Mouse (Mus musculus) right cerebral cortex, postnatal 25 days (tissue): ENCODE measurements around the gene Gm13305.
"Not testable (repeated sequence)": the region's sequence is repeated elsewhere in the genome, so short reads cannot be mapped to it uniquely, and the experiment has no call there.

Source experiments
- DNase-seq: peaks from one replicate; pipeline ENCODE4 v3.0.0; 2022

Gene Gm13305

DNA sequence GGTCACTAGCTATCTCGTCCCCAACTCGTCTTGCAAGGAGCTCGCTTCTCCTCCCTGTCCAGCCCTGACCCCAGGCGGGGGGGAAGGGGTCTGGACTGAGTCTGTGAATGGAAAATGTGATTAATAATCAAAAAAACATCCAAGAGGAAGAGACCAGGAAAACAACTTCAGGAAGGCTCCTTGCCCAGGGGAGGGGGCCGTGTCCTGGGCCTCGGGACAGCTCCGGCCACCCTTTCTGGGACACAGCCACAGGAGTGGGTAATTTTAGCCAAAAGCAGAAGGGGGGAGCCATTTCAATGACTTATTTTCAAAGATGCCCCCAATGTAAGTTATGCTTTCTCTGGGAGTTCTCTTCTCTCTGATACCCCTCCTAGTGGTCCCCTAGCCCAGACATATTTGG, at the start of gene Gm13305:
Gm13305 (minus strand) TSS at position 101 of the 400 bp plus-strand sequence.
- not testable (repeated sequence) for DNase-seq

DNA sequence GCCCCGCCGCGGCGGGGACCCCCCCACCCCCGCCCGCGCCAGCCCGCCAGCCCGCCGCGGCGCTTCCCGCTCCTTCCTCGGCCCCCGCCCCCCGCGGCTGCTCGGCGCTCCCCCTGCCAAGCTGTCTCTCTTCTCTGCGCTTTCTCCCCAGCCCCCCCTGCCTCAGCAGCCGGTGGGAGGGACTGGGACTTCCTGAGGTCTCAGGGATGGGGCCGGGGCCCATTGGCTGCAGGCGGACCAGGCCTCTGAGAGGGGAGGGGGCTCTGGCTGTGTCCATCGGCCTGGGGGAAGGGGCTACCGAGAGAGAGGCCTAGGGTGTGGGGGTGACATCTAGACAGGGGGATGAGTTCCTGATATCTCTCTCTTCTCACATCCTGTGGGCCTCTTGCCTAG, 16.6 kb upstream of the Gm13305 start:
- not testable (repeated sequence) for DNase-seq

DNA sequence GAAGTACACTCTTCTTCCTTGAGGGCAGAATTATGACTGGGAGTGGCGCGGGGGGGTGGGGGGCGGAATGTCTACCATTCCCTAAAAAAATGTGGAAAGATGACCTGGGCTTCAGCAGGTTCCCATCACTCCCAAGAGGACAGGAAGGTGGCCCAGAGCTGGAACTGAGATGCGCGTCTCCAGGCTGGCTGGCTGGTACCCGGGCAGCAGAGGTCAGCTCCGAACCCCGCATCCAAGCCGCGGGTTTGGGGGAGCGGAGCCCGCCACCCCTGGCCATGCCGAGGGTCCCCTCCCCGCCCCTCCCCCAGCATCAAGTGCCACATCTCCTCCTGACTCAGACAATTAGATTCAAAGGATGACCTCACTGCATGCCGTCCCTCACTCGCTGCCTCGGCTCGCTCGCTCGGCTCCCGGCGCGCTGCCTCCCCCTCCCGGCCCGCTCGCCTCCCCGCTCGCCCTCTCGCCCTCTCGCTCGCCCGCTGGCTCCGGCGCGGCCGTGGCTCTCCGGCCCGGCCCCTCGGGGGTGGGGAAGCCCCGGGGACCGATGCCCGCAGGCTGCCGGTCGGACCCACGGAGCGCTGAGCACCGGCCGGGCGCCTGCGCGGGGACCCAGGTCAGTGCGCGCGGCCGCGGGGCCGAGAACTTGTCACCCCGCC, 16.0 kb upstream of the Gm13305 start:
- DNase-seq = not testable (repeated sequence)

DNA sequence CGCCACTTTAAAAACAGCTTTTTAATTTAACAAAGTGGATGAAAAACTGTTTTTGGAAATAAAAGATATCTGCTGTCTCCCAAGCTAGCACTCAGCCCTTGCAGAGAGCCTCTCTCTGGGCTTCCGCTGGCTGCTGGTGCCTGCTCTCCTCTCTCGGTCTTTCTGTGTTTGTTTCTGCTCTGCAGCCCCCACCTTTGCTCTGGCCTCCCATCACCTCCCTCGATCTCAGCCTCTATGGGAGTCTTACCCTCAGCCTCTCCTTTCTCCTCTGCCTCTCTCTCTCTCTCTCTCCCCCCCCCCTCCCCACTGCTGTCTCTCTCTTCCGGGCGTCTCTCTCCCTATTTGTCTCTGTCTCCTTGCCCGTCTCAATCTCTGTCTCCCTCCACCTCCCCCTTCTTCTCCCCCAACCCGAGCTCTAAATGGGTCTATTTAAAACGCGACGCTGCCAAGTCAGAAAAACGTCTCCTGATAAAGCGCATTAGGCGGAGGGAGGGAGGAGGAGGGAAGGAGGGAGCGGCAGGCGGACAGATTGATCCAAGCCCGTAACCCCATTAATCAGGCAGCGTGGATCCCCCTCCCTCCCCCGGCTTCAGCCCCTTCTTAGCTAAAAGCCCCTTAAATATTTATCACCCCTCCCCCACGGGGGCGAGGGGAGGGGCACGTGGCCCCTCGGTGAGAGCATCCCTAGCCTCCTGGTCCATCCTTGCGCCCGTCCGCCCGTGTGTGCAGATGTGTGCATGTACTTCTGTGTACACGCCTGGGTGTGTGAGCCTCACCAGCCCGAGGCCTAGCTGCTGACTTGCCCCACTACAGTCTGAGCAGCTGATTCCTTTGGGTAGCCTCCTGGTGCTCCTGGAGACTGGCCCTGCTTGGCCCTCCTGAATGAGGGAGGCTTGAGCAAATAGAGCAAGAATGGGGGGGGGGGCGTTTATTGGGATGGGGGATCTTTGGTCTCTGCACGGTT, 15.1 kb upstream of the Gm13305 start:
- DNase-seq = not testable (repeated sequence)

DNA sequence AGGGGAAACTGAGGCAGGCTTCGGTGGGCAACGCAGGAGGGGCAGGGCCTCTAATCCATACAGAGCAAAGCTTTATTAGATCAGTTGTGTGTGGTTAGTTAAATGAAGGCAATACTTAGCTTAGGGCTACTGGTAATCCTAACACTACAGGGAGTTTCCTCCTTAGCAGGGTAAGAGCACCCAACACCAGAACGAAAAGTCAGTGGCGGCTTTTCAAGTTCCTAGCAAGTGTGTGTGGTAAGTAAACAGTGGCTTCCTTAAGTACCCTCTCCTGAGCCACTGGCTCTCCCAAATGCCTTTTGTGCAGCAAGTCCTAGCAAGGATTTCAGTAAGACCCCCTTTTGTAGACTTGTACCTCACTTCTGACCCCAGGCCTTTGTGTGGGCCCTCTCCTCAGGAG, 9.8 kb upstream of the Gm13305 start:
- DNase-seq = not testable (repeated sequence)

DNA sequence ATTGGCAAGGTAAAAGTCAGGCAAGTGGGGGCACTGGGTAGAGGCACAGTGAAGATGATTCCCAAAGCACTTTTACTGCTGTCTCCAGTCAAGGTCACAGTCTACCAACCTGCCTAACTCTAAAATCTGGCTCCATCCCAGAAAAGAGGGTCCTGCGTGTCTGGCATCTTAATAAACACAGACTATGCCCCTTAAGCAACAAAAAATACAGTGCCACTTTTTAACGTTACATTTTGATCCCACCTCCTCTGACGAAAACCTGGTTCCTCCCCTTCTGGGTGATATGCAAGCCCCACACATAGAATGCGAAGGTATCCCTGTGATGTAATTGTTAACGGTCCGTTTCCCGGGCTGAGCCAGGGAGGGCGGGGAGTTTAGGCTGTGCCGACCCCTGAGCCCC, 15.3 kb downstream of the Gm13305 start, which contains the start of gene Gm13306:
Gm13306 (plus strand) TSS at position 301 of the 400 bp plus-strand sequence.
- DNase-seq = not testable (repeated sequence)

DNA sequence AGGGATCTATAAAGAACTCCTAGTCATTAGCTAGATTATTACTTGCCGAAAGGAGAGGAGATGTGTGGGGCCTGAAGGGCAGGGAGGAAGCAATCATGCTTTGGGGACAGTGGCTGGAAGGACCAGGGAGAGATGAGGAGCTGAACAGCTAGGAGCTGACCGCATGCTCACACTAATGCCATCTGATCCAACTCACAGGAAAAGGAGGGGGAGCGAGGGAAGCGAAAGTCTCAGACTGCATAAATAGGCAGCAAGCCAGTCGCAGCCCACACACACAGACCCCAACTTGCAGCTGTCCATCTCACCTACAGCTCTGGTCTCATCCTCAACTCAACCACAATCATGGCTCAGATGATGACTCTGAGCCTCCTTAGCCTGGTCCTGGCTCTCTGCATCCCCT, 53.9 kb downstream of the Gm13305 start, which contains the start of gene Gm13304:
Gm13304 (plus strand) TSS at position 301 of the 400 bp plus-strand sequence.
- DNase-seq = not testable (repeated sequence)
